Mouse (Mus musculus) heart, postnatal 0 days (tissue): ENCODE measurements around the gene Mboat7.

Experiments
- CTCF ChIP-seq: IDR thresholded peaks from 2 replicates; pipeline ENCODE4 v1.5.1; 2016; ENCODE audit warnings: antibody characterized with exemption, control low read depth, low read depth
- EP300 ChIP-seq: IDR thresholded peaks from 2 replicates; pipeline ENCODE4 v1.6.1; 2016; ENCODE audit warnings: antibody characterized with exemption, low read depth

DNA sequence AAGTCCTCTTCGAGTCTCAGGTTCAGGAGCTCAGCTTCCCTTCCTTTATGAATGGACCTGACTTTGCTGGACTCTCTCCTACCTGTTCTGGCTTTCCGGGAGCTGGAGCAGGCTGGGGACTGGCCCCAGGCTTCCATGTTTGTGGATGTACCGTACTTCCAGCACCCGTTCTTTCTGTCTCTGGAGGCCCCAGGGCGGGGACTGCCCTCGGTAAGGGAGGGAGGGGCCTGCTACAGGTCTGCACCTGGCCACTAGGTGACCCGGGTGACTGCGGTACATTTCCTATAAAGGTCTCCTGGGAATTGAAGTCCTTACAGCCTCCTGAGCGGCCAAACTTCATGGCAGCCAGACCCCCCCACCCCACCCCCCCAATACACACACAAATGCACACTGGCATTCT lies 16.0 kb downstream of the Mboat7 start, which contains the start of gene Tmc4:
- no peak for TF ChIP-seq CTCF
- TF ChIP-seq EP300 = no peak
